In the genomic region with DNA sequence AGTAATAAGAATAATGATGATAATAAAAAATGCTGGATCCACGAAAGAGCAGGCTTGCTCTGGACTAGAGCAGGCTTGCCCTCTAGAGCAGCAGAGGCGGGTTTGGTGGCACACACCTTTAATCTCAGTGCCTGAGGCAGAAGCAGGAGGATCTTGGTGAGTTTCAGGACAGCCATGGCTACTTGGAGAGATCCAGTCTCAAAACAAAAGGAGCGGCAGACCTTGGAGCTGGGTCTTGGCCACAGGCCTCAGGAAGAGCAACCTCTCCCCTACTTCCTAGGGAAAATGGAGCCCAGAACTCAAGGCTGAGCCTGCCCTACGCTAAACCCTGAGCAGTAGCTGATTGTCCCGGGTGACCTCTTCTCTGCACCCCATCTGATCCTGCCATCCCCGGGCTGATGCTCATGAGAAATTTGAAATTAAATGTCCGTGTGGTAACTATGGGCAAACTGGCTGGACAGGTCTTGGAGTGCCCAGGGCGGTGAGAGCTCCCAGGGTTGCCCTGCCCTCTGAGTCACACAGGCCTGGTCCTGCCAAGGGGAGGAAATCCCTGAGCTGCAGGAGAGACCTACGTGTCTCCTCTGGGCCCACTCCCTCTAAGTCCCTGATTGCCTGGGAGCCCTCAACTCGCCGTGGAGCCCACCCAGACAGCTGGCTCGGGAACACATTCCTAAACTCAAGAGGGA, we compare ENCODE assay signal across 11 mouse cellular contexts. TPM values are rescaled to one million over a fixed set of nuclear protein-coding genes. Genes with fewer than 3 reads are reported as not detected.
A peak's percentile ranks its signal among the peaks of the same experiment; 100 is the strongest.
DNase-seq lines count a peak whose midpoint lies in the region; ATAC-seq and TF ChIP-seq lines count a peak whose summit lies in the region.
"Had no signal": no experiment of that assay in that cellular context is flagged by ENCODE, and none has a peak within 500 bp of the region (broad histone marks: within the 10 kb centered on the region; RNA-seq: fewer than 3 reads in every experiment).

No protein-coding gene starts in this region.

- H3K9me3 ChIP-seq in ES-E14 (ENCODE audit: control insufficient read depth, insufficient read depth, low read depth, low read length) = no peaks in the 10 kb centered on the region
- no peaks in the 10 kb centered on the region for H3K9me3 ChIP-seq in lung, embryonic 15.5 days
- no peaks in the 10 kb centered on the region for H3K9me3 ChIP-seq in hindbrain, embryonic 12.5 days (replicated peaks)

- no peaks in the 10 kb centered on the region for H3K36me3 ChIP-seq in ES-E14 (ENCODE audit: control insufficient read depth, insufficient read depth, low read length, poor library complexity, severe bottlenecking)
- no peaks in the 10 kb centered on the region for H3K36me3 ChIP-seq in lung, embryonic 15.5 days
- H3K36me3 ChIP-seq in hindbrain, embryonic 12.5 days = no peaks in the 10 kb centered on the region

- 60% methylated on average over 12 of the region's 12 CpGs for WGBS in lung, embryonic 15.5 days
- 77% methylated on average over 12 of the region's 12 CpGs for WGBS in hindbrain, embryonic 12.5 days

- peaks cover 9 to 48% of the 10 kb centered on the region in 2 experiments; a peak in 3 of 4 replicates for H3K4me1 ChIP-seq in ES-E14 (ENCODE audit: control insufficient read depth in 2 of 2, insufficient read depth in 2 of 2, low read length in 2 of 2, poor library complexity in 1 of 2)
- H3K4me1 ChIP-seq in lung, embryonic 15.5 days = peaks cover 63% of the 10 kb centered on the region
- H3K4me1 ChIP-seq in hindbrain, embryonic 12.5 days = peaks cover 17% of the 10 kb centered on the region

- intact Hi-C loops in heart, postnatal 10 days (cut with DNase I) = no loop called here

- DNase-seq in heart, adult 11 months = peak; percentile 85
- no peak for DNase-seq in heart, postnatal 10 days
- no peak for DNase-seq in ES-E14 (ENCODE audit: low read depth, low spot score)
- DNase-seq in kidney, adult 8-10 months = peak; percentile 55 to 71
- no peak for DNase-seq in frontal cortex, postnatal 25 days (ENCODE audit: low spot score in 2 of 2)
- DNase-seq in spleen, adult 18-20 months = no peak
- DNase-seq: cerebellum, adult 18-20 months had no signal

- 0 out of 4 replicates have a peak overlapping the region, but pooled peaks of 1 of the 2 experiments have one; percentile 15 for H3K4me3 ChIP-seq in ES-E14 (ENCODE audit: insufficient read depth in 1 of 2, low read depth in 1 of 2, low read length in 2 of 2, poor library complexity in 1 of 2, severe bottlenecking in 1 of 2)
- no peak overlapping the region for H3K4me3 ChIP-seq in lung, embryonic 15.5 days
- no peak overlapping the region for H3K4me3 ChIP-seq in hindbrain, embryonic 12.5 days

- in situ Hi-C loops in ES-E14 (cut with MboI; ENCODE audit: low sequenced_read_pairs in 2 of 2, unreplicated experiment in 2 of 2) = no loop called here

- H3K27me3 ChIP-seq in lung, embryonic 15.5 days = no peaks in the 10 kb centered on the region
- H3K27me3 ChIP-seq in hindbrain, embryonic 12.5 days = no peaks in the 10 kb centered on the region

- H3K4me2 ChIP-seq in lung, embryonic 15.5 days = no peak overlapping the region
- H3K4me2 ChIP-seq in hindbrain, embryonic 12.5 days (replicated peaks) = no peak overlapping the region
- H3K4me2 ChIP-seq: midbrain, embryonic 11.5 days had no signal

- H3K27ac ChIP-seq in ES-E14 (ENCODE audit: insufficient read depth, low read depth, low read length, poor library complexity, severe bottlenecking) = peak overlapping the region; percentile 28; the same call in 1 of the 2 replicates
- H3K27ac ChIP-seq in lung, embryonic 15.5 days = peak overlapping the region; percentile 62
- H3K27ac ChIP-seq in hindbrain, embryonic 12.5 days = no peak overlapping the region

- 0 out of 2 replicates have a peak, but pooled peaks have one; percentile 43 for ATAC-seq in lung, embryonic 15.5 days (ENCODE audit: borderline replicate concordance, extremely low read depth, low FRiP score, low TSS enrichment)
- no peak for ATAC-seq in hindbrain, embryonic 12.5 days (ENCODE audit: low FRiP score)

- peak overlapping the region; percentile 20; the same call in 1 of the 2 replicates for H3K9ac ChIP-seq in ES-E14 (ENCODE audit: insufficient read depth, low read depth, low read length, poor library complexity, severe bottlenecking)
- no peak overlapping the region for H3K9ac ChIP-seq in lung, embryonic 15.5 days
- H3K9ac ChIP-seq in hindbrain, embryonic 12.5 days = no peak overlapping the region

TF ChIP-seq in ES-E14, 5 proteins besides CTCF, POLR2A, EP300 and RAD21:
- no peak for TF ChIP-seq HCFC1 (IDR thresholded peaks at IDR 0.05; ENCODE audit: borderline replicate concordance, insufficient read depth, low read length)
- no peak for TF ChIP-seq ZNF384 (IDR thresholded peaks at IDR 0.05; ENCODE audit: low read depth, low read length)
- TF ChIP-seq CHD2 (IDR thresholded peaks at IDR 0.05; ENCODE audit: low read depth, low read length) = no peak
- TF ChIP-seq MAFK (IDR thresholded peaks at IDR 0.05; ENCODE audit: insufficient read depth, low read depth, low read length) = no peak
- no peak for TF ChIP-seq ZC3H11A (IDR thresholded peaks at IDR 0.05; ENCODE audit: borderline replicate concordance, low read depth, low read length)

RNA-seq across cellular contexts. Expression of a gene that starts 13.8 kb away (rescaled TPM):
- not detected for total RNA-seq in heart, postnatal 10 days (2021)
- total RNA-seq in ES-E14 (2012; rRNA removed) = 0.85 TPM in 2 replicates
- 0.14 and 0.45 TPM in 2 replicates for polyA plus RNA-seq in lung, embryonic 15.5 days (2015; fragmentation: Nextera tagmentation; extraction: Ambion mirVana)
- polyA plus RNA-seq in hindbrain, embryonic 12.5 days (2016; fragmentation: Nextera tagmentation; extraction: Ambion mirVana) = 0.14 and 0.65 TPM in 2 replicates
- total RNA-seq: granulocyte monocyte progenitor cell, adult 5-6 weeks had no signal

RNA-seq across cellular contexts. Expression of a gene that starts 14.6 kb away (rescaled TPM):
- 1 to 10 TPM; 1.5 to 2.0 TPM for total RNA-seq in heart, postnatal 10 days (2021)
- total RNA-seq in ES-E14 (2012; rRNA removed) = 1.5 and 2.2 TPM in 2 replicates
- 2.0 and 2.4 TPM in 2 replicates for polyA plus RNA-seq in lung, embryonic 15.5 days (2015; fragmentation: Nextera tagmentation; extraction: Ambion mirVana)
- polyA plus RNA-seq in hindbrain, embryonic 12.5 days (2016; fragmentation: Nextera tagmentation; extraction: Ambion mirVana) = 0.28 and 0.34 TPM in 2 replicates

RNA-seq across cellular contexts. Expression of a gene that starts 50.6 kb away (rescaled TPM):
- under 1 TPM; 0.52 to 0.81 TPM for total RNA-seq in heart, postnatal 10 days (2021)
- 10.7 and 12.2 TPM in 2 replicates for total RNA-seq in ES-E14 (2012; rRNA removed)
- 1.7 and 2.0 TPM in 2 replicates for polyA plus RNA-seq in lung, embryonic 15.5 days (2015; fragmentation: Nextera tagmentation; extraction: Ambion mirVana)
- 0.84 and 1.2 TPM in 2 replicates for polyA plus RNA-seq in hindbrain, embryonic 12.5 days (2016; fragmentation: Nextera tagmentation; extraction: Ambion mirVana)

RNA-seq across cellular contexts. Expression of a gene that starts 51.1 kb away (rescaled TPM):
- 10 to 100 TPM; 14.0 to 15.5 TPM for total RNA-seq in heart, postnatal 10 days (2021)
- 40.0 and 58.6 TPM in 2 replicates for total RNA-seq in ES-E14 (2012; rRNA removed)
- polyA plus RNA-seq in lung, embryonic 15.5 days (2015; fragmentation: Nextera tagmentation; extraction: Ambion mirVana) = 25.6 and 32.3 TPM in 2 replicates
- 27.5 and 29.5 TPM in 2 replicates for polyA plus RNA-seq in hindbrain, embryonic 12.5 days (2016; fragmentation: Nextera tagmentation; extraction: Ambion mirVana)

RNA-seq across cellular contexts. Expression of a gene that starts 53.8 kb away (rescaled TPM):
- 100 to 1,000 TPM; 119 to 132 TPM for total RNA-seq in heart, postnatal 10 days (2021)
- total RNA-seq in ES-E14 (2012; rRNA removed) = 125 and 131 TPM in 2 replicates
- polyA plus RNA-seq in lung, embryonic 15.5 days (2015; fragmentation: Nextera tagmentation; extraction: Ambion mirVana) = 286 and 294 TPM in 2 replicates
- 177 and 179 TPM in 2 replicates for polyA plus RNA-seq in hindbrain, embryonic 12.5 days (2016; fragmentation: Nextera tagmentation; extraction: Ambion mirVana)

Comparison
In these comparisons a context has a peak if more than half of its experiments do, and no peak if none do; other contexts are left out.
1. DNase-seq: peak in heart, adult 11 months (single experiment) and kidney, adult 8-10 months (2 of 2); none in heart, postnatal 10 days (0 of 2), ES-E14 (single experiment), frontal cortex, postnatal 25 days (0 of 2) and spleen, adult 18-20 months (0 of 2).